Mouse (Mus musculus): ENCODE results near the gene Marco. TPM values are rescaled to one million over a fixed set of nuclear protein-coding genes. Genes with fewer than 3 reads are reported as not detected.

The Marco gene
- polyA plus RNA-seq, 1 experiment from 2014 or later, result 0.09 TPM

DNA sequence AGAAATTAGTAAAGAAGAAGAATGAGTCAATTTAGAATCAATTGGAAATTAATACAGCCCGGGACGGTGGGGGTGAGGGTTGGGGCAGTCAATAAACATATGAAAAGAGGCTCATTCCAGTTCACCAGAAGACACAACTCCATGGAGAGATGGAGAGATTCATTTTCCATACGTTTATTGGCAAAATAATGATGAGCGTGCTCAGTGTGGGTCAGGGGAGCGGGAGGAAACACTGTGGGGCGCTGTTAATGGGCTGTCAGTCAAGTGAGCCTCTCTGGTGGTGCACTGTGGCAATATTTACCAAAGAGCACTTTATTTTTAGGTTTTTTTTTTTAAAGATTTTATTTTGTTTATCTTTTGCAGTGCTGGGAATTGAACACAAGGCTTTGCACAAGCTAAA is 45.8 kb downstream of the Marco start:
- Histone ChIP-seq H3K9ac (ENCODE audit: low read length) (no peak overlapping the region), H3K27me3 (ENCODE audit: control insufficient read depth, insufficient read depth, low read length) (no peaks in the 10 kb centered on the region), H3K36me3 (ENCODE audit: control insufficient read depth, insufficient read depth) (no peaks in the 10 kb centered on the region), H3K9me3 (replicated peaks; ENCODE audit: control insufficient read depth, low read length) (no peaks in the 10 kb centered on the region), H3K4me3 (ENCODE audit: low read length) (no peak overlapping the region), H3K4me2 (ENCODE audit: low read depth, low read length) (no peak overlapping the region), H3K4me1 (ENCODE audit: control insufficient read depth, insufficient read depth, low read length) (no peaks in the 10 kb centered on the region), H3K27ac (ENCODE audit: low read length) (no peak overlapping the region)
- 68% methylated on average over 6 of the region's 6 CpGs for WGBS
- ATAC-seq (replicated peaks; ENCODE audit: extremely low read depth, insufficient read depth, low FRiP score), result no peak

DNA sequence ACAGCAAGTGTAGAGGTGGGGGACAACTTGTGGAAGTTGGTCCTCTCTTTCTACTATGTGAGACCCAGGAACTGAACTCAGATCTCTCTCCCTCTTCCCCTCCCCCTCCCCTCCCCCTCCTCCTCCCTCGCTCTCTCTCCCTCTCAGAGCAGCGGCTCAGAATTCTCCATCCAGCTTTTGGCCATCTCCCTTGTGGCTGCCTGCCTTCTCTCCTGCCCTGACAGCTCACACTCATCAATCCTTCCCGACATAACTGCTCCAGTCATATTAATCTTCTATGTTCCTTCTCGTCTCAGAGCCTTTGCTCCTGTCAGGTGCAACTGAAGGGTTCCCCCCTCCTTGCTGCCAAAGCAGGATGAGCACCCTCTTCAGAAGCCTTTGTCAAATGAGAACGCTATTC is 46.3 kb downstream of the Marco start:
- no peak for ATAC-seq (replicated peaks; ENCODE audit: extremely low read depth, insufficient read depth, low FRiP score)
- Histone ChIP-seq H3K4me2 (ENCODE audit: low read depth, low read length) (no peak overlapping the region), H3K4me1 (ENCODE audit: control insufficient read depth, insufficient read depth, low read length) (no peaks in the 10 kb centered on the region), H3K9me3 (replicated peaks; ENCODE audit: control insufficient read depth, low read length) (no peaks in the 10 kb centered on the region), H3K27ac (ENCODE audit: low read length) (no peak overlapping the region), H3K27me3 (ENCODE audit: control insufficient read depth, insufficient read depth, low read length) (no peaks in the 10 kb centered on the region), H3K36me3 (ENCODE audit: control insufficient read depth, insufficient read depth) (no peaks in the 10 kb centered on the region), H3K9ac (ENCODE audit: low read length) (no peak overlapping the region), H3K4me3 (ENCODE audit: low read length) (no peak overlapping the region)
- 32% methylated on average over 4 of the region's 5 CpGs for WGBS

DNA sequence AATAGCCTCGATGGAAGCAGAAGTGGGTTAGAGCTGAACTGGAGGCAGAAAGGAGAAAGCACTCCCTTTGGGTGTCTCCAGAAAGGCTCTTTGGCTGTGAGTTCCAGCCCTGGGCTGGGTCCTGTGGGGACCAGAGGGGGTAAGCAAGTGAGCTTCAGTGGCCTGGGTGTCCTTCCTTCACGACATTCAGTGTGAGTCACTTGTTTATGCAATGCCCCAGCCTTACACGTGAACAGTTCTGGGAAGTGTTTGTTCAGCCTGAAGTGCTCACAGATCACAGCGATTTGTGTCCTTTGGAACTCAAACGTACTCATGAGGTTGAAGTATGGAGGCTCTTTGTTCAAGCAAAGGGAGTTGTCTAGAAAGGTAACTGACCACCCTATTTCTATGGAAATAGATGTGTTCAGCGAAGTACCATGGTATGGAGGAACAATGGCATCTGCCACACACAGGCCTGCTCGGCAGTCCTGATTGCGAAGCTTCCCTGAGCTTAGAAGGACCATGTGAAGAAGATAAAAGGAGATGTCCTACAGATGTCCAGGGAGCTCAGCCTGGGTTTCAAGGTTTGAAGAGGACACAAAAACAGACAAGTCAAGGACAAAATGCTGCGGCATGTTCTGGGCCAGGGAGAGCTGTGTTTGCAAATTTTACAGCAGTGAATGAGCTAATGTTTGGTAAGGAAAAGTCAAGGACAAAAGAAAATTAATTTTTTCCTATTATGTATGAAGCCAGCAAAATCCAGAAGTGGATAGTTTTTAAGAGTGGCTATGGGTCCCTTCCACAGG is 53.1 kb downstream of the Marco start:
- Histone ChIP-seq H3K4me3 (ENCODE audit: low read length) (no peak overlapping the region), H3K9ac (ENCODE audit: low read length) (no peak overlapping the region), H3K4me2 (ENCODE audit: low read depth, low read length) (no peak overlapping the region), H3K4me1 (ENCODE audit: control insufficient read depth, insufficient read depth, low read length) (no peaks in the 10 kb centered on the region), H3K9me3 (replicated peaks; ENCODE audit: control insufficient read depth, low read length) (no peaks in the 10 kb centered on the region), H3K36me3 (ENCODE audit: control insufficient read depth, insufficient read depth) (no peaks in the 10 kb centered on the region), H3K27ac (ENCODE audit: low read length) (no peak overlapping the region), H3K27me3 (ENCODE audit: control insufficient read depth, insufficient read depth, low read length) (no peaks in the 10 kb centered on the region)
- no peak for ATAC-seq (replicated peaks; ENCODE audit: extremely low read depth, insufficient read depth, low FRiP score)
- 72% methylated on average over 9 of the region's 9 CpGs for WGBS

DNA sequence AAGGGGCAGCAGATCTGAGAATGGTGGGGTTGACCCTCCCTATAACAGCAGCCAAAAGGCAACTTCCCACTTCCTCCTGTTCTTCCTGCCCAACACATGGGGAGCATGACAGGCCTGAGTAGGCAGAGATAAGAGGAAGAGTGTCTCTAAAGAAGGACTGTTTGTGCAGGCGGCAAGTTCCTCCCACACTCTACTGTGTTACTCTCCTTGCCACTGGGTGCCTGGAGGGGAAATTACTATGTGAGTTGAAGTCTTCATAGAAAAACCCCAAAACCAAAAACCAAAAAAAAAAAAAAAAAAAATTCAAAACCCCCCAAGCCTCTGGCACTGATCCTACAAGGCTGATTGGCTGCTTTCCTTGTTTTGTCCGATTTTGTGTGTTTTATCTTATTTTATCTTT is 55.2 kb downstream of the Marco start:
- Histone ChIP-seq H3K4me3 (ENCODE audit: low read length) (no peak overlapping the region), H3K4me2 (ENCODE audit: low read depth, low read length) (no peak overlapping the region), H3K36me3 (ENCODE audit: control insufficient read depth, insufficient read depth) (no peaks in the 10 kb centered on the region), H3K4me1 (ENCODE audit: control insufficient read depth, insufficient read depth, low read length) (no peaks in the 10 kb centered on the region), H3K9me3 (replicated peaks; ENCODE audit: control insufficient read depth, low read length) (no peaks in the 10 kb centered on the region), H3K27me3 (ENCODE audit: control insufficient read depth, insufficient read depth, low read length) (no peaks in the 10 kb centered on the region), H3K9ac (ENCODE audit: low read length) (no peak overlapping the region), H3K27ac (ENCODE audit: low read length) (no peak overlapping the region)
- no peak for ATAC-seq (replicated peaks; ENCODE audit: extremely low read depth, insufficient read depth, low FRiP score)
- 21% methylated on average over 2 of the region's 2 CpGs for WGBS

DNA sequence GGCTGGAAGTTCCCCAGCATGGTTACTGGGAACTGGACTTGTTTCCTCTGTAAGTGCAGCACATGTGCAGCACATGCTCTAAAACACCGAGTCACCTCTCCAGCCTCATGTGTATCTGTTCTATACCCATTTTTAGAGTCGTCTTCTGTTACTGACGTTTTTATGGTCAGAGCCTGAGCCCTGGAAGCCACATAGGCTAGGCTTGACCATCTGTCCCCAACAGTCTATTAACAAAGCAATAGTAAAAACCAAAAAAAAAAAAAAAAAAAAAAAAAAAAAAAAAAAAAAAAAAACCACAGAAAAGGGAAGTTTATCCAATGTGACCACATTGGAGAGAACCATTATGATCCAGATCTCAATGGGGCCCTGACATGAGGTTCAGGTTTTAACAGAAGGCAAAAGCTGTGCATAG is 61.6 kb downstream of the Marco start:
- ATAC-seq (replicated peaks; ENCODE audit: extremely low read depth, insufficient read depth, low FRiP score), result no peak
- Histone ChIP-seq H3K9ac (ENCODE audit: low read length) (no peak overlapping the region), H3K36me3 (ENCODE audit: control insufficient read depth, insufficient read depth) (no peaks in the 10 kb centered on the region), H3K4me3 (ENCODE audit: low read length) (no peak overlapping the region), H3K4me2 (ENCODE audit: low read depth, low read length) (no peak overlapping the region), H3K27me3 (ENCODE audit: control insufficient read depth, insufficient read depth, low read length) (no peaks in the 10 kb centered on the region), H3K9me3 (replicated peaks; ENCODE audit: control insufficient read depth, low read length) (no peaks in the 10 kb centered on the region), H3K27ac (ENCODE audit: low read length) (no peak overlapping the region), H3K4me1 (ENCODE audit: control insufficient read depth, insufficient read depth, low read length) (no peaks in the 10 kb centered on the region)
- WGBS, result 53% methylated on average over 3 of the region's 3 CpGs

DNA sequence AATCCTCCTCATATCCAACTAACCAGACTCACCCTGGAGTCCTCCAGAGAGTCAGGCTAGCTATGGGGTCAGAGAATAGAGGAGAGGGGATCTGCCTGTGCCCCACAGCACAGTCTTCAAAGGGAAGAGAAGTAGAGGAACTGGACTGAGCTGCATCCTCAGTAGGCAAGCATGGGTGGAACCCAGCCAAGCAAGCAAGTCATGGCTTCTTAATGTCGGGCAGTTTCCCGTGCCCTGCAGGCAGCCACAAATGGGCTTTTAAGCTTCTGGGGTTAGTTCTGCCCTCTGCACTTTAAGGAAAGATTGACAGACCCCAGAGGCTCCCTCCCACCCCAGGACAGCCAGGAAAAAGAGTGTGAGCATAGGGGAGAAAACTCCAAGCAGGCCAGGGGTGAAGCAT is 63.2 kb downstream of the Marco start:
- Histone ChIP-seq H3K9me3 (replicated peaks; ENCODE audit: control insufficient read depth, low read length) (no peaks in the 10 kb centered on the region), H3K9ac (ENCODE audit: low read length) (no peak overlapping the region), H3K4me1 (ENCODE audit: control insufficient read depth, insufficient read depth, low read length) (no peaks in the 10 kb centered on the region), H3K4me2 (ENCODE audit: low read depth, low read length) (no peak overlapping the region), H3K27ac (ENCODE audit: low read length) (no peak overlapping the region), H3K27me3 (ENCODE audit: control insufficient read depth, insufficient read depth, low read length) (no peaks in the 10 kb centered on the region), H3K36me3 (ENCODE audit: control insufficient read depth, insufficient read depth) (no peaks in the 10 kb centered on the region), H3K4me3 (ENCODE audit: low read length) (no peak overlapping the region)
- 51% methylated on average over 2 of the region's 2 CpGs for WGBS
- ATAC-seq (replicated peaks; ENCODE audit: extremely low read depth, insufficient read depth, low FRiP score), result no peak

DNA sequence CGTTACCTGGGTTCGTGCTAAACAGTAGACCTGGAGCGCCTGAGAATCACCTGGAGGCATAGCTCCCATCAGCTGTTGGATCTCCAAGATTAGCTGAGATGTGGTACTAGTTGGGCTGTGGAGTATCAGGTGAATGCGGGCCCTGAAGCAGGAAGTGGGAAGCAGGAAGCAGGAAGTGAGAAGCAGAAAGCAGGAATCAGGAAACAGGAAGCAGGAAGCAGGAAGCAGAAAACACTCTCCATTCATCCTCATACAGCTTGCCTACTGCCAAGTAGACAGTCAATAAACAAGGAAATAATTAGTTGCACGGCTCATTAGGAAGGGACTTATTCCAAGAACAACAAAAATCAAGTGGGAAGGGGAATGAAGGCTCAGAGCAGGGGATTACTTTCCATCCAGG is 69.2 kb downstream of the Marco start:
- Histone ChIP-seq H3K27ac (ENCODE audit: low read length) (no peak overlapping the region), H3K4me2 (ENCODE audit: low read depth, low read length) (no peak overlapping the region), H3K4me3 (ENCODE audit: low read length) (no peak overlapping the region), H3K4me1 (ENCODE audit: control insufficient read depth, insufficient read depth, low read length) (no peaks in the 10 kb centered on the region), H3K9ac (ENCODE audit: low read length) (no peak overlapping the region), H3K9me3 (replicated peaks; ENCODE audit: control insufficient read depth, low read length) (no peaks in the 10 kb centered on the region), H3K36me3 (ENCODE audit: control insufficient read depth, insufficient read depth) (no peaks in the 10 kb centered on the region), H3K27me3 (ENCODE audit: control insufficient read depth, insufficient read depth, low read length) (no peaks in the 10 kb centered on the region)
- ATAC-seq (replicated peaks; ENCODE audit: extremely low read depth, insufficient read depth, low FRiP score), result no peak
- 80% methylated on average over 5 of the region's 5 CpGs for WGBS

DNA sequence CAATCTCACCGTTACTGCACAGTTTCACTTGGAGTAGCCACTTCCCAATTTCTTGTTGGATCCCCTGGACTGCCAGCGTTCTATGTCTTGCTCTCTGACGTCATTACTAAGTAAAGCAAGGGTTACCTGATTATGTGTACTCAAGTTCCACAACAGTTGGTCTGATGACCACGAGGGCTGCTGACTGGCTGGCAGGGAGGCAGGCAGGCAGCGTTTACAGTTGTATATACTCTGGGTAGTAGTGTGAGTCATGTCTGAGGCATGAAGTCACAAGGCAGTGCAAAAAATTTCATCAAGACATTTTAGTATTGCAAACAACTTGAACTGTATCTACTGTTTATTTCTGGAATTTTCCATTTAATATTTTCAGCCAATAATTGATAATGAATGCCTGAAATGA is 74.7 kb downstream of the Marco start:
- Histone ChIP-seq H3K4me1 (ENCODE audit: control insufficient read depth, insufficient read depth, low read length) (no peaks in the 10 kb centered on the region), H3K9me3 (replicated peaks; ENCODE audit: control insufficient read depth, low read length) (no peaks in the 10 kb centered on the region), H3K4me2 (ENCODE audit: low read depth, low read length) (no peak overlapping the region), H3K4me3 (ENCODE audit: low read length) (no peak overlapping the region), H3K27ac (ENCODE audit: low read length) (no peak overlapping the region), H3K9ac (ENCODE audit: low read length) (no peak overlapping the region), H3K27me3 (ENCODE audit: control insufficient read depth, insufficient read depth, low read length) (no peaks in the 10 kb centered on the region), H3K36me3 (ENCODE audit: control insufficient read depth, insufficient read depth) (no peaks in the 10 kb centered on the region)
- no peak for ATAC-seq (replicated peaks; ENCODE audit: extremely low read depth, insufficient read depth, low FRiP score)
- 51% methylated on average over 5 of the region's 5 CpGs for WGBS

DNA sequence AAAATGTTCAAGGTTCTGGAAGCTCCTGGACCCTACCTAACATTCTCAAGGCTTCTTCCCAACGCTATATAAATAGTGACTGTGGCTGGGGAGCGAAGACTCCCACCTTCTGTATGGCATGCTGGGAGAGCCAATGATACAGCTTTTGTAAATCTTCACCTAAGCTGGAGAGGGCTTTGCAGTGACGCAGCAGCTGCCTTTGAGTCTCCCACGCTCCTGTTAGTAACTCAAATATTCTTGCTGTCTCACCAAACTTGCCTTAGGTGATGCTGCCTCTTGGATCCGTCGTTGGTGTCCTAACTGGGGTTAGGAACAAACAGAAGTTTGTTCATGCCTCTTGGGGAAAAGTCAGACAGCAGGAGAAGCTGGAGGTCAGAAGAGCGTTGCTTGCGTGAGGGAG is 79.2 kb downstream of the Marco start:
- no peak overlapping the region for H3K4me3 ChIP-seq (ENCODE audit: low read length)
- no peak overlapping the region for H3K27ac ChIP-seq (ENCODE audit: low read length)
- H3K9me3 ChIP-seq (replicated peaks; ENCODE audit: control insufficient read depth, low read length), result no peaks in the 10 kb centered on the region
- H3K4me2 ChIP-seq (ENCODE audit: low read depth, low read length), result no peak overlapping the region
- H3K4me1 ChIP-seq (ENCODE audit: control insufficient read depth, insufficient read depth, low read length), result no peaks in the 10 kb centered on the region
- H3K9ac ChIP-seq (ENCODE audit: low read length), result no peak overlapping the region
- no peaks in the 10 kb centered on the region for H3K27me3 ChIP-seq (ENCODE audit: control insufficient read depth, insufficient read depth, low read length)
- WGBS, result 59% methylated on average over 8 of the region's 8 CpGs
- no peak for ATAC-seq (replicated peaks; ENCODE audit: extremely low read depth, insufficient read depth, low FRiP score)
- no peaks in the 10 kb centered on the region for H3K36me3 ChIP-seq (ENCODE audit: control insufficient read depth, insufficient read depth)
